Mouse (Mus musculus): Measurements from ENCODE around the gene Abcb1b. TPM values are rescaled to one million over a fixed set of nuclear protein-coding genes. Genes with fewer than 3 reads are reported as not detected.
A peak's percentile ranks its signal among the peaks of the same experiment; 100 is the strongest.

The Abcb1b gene
- 0.40 and 0.43 TPM in 2 replicates for polyA plus RNA-seq (2015; fragmentation: Nextera tagmentation; extraction: Ambion mirVana)

DNA sequence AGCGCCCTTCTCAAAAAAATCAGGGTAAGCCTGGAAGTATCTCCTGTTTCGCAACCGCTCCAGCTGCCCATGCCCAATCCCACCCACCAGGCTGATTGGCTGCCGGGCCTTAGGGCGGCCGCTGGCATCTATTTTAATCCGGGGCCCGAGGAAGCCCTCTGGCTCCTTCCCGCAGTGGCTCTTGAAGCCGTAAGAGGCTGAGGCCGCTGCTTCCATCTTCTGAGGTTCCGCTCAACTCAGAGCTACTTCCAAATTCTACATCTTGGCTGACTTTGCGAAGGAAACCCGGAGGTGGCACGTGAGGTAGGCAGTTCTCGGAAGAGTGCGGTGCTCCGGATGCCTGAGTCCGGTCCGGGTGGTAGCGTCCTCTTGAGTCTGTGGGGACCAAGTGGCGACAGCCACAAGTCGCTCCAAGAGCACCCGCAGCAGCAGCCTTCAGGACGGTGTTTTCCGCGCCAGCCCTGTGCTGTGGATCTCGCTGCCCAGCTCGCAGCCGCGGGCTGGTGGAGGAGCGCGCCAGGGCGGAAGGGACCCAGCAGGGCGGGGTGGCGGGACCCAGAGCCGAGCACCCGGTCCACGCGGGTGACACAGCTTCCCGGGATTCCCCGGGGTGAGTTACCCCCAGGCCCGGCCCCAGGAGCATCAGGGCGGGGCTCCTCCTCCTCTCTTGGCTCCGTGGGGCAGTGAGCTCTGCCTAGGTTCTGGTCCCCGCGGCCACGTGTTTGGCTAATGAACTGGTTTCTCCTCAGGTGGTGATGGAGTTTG, at the start of gene Abcb1b:
TSS of gene Abcb1b (plus strand) at position 161 of the 765 bp plus-strand sequence.
- H3K4me3 ChIP-seq (replicated peaks) = peak within 1 kb of the TSS; percentile 51
- peak within 1 kb of the TSS; percentile 79 for H3K4me2 ChIP-seq
- WGBS (ENCODE audit: insufficient replicate concordance) = under 1% methylated on average over 48 of the region's 48 CpGs
- no peak within 1 kb of the TSS for H3K27ac ChIP-seq (replicated peaks)
- peak; percentile 37; the same call in 1 of the 2 replicates for ATAC-seq (ENCODE audit: insufficient read depth)
- H3K4me1 ChIP-seq (replicated peaks) = peaks cover 7% of the 10 kb centered on the region; the same call in 1 of the 2 replicates
- H3K27me3 ChIP-seq = peaks cover 24% of the 10 kb centered on the region
- no peaks in the 10 kb centered on the region for H3K36me3 ChIP-seq (replicated peaks)
- no peaks in the 10 kb centered on the region for H3K9me3 ChIP-seq (replicated peaks)
- no peak within 1 kb of the TSS for H3K9ac ChIP-seq

DNA sequence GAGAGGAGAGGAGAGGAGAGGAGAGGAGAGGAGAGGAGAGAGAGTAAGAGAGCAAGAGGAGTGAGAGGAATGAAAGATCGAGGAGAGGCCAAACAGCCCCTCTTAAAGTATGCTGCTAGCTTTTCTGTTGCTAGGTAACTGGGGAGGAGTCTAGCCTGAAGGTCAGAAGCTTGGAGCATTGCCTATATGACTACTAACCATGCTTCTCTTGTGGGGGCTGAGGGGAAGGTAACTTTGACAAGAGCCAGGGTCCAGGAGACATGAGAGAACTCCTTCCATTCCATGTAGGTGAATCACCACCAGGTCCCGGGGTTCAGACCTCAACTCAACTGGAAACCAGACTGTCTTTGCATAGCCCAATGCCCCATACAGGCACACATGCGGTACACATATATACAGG, 25.1 kb upstream of the Abcb1b start:
- H3K9me3 ChIP-seq (replicated peaks) = no peaks in the 10 kb centered on the region
- H3K4me2 ChIP-seq = no peak overlapping the region
- no peak overlapping the region for H3K4me3 ChIP-seq (replicated peaks)
- ATAC-seq (ENCODE audit: insufficient read depth) = no peak
- 46% methylated on average over 3 of the region's 3 CpGs for WGBS (ENCODE audit: insufficient replicate concordance)
- H3K27ac ChIP-seq (replicated peaks) = no peak overlapping the region
- H3K4me1 ChIP-seq (replicated peaks) = no peaks in the 10 kb centered on the region
- H3K27me3 ChIP-seq = no peaks in the 10 kb centered on the region
- no peaks in the 10 kb centered on the region for H3K36me3 ChIP-seq (replicated peaks)
- H3K9ac ChIP-seq = no peak overlapping the region

DNA sequence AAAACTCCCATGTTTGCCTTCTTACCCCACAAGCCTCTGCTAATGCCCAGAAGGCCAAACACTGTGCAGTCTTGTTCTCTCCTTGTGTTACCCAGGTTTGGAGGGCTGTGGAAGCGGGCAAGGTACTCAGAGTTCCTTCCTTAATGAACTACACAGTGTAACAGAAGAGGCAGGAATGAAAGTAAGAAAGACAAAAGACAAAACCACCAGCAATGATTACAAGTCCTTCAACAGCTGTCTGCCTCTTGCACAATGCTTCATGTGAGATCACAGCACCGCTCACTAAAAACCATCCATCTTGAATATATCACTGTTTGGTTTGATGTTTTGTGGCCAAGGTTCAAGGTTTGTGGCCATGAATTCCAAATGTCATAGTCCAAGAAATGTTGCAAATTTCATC, 19.6 kb upstream of the Abcb1b start:
- Histone ChIP-seq H3K27ac (replicated peaks) (no peak overlapping the region), H3K9ac (no peak overlapping the region), H3K4me3 (replicated peaks) (no peak overlapping the region), H3K27me3 (no peaks in the 10 kb centered on the region), H3K4me2 (no peak overlapping the region), H3K36me3 (replicated peaks) (no peaks in the 10 kb centered on the region), H3K4me1 (replicated peaks) (no peaks in the 10 kb centered on the region), H3K9me3 (replicated peaks) (no peaks in the 10 kb centered on the region)
- 58% methylated on average over 2 of the region's 2 CpGs for WGBS (ENCODE audit: insufficient replicate concordance)
- no peak for ATAC-seq (ENCODE audit: insufficient read depth)

DNA sequence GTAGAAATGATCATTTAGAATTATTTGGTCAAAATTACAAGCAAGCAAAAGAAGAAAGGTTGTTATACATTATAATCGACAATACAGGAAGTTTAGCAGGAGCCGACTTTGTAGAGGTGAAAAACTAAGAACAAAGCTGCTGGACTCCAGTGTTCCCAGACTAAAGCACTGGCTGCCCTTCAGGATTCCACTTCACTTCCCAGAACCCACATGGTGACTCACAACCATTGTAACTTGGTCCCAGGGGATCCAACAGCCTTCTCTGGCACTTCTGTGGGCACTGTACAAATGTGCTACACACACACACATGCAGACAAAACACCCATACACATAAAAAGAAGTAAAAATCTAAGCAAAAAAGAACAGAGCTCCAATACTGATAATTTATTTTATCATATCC, 19.2 kb upstream of the Abcb1b start:
- H3K9me3 ChIP-seq (replicated peaks) = no peaks in the 10 kb centered on the region
- H3K4me2 ChIP-seq = no peak overlapping the region
- no peaks in the 10 kb centered on the region for H3K27me3 ChIP-seq
- no peak for ATAC-seq (ENCODE audit: insufficient read depth)
- H3K27ac ChIP-seq (replicated peaks) = no peak overlapping the region
- WGBS (ENCODE audit: insufficient replicate concordance) = 73% methylated on average over 2 of the region's 2 CpGs
- H3K4me3 ChIP-seq (replicated peaks) = no peak overlapping the region
- no peaks in the 10 kb centered on the region for H3K4me1 ChIP-seq (replicated peaks)
- H3K9ac ChIP-seq = no peak overlapping the region
- H3K36me3 ChIP-seq (replicated peaks) = no peaks in the 10 kb centered on the region

DNA sequence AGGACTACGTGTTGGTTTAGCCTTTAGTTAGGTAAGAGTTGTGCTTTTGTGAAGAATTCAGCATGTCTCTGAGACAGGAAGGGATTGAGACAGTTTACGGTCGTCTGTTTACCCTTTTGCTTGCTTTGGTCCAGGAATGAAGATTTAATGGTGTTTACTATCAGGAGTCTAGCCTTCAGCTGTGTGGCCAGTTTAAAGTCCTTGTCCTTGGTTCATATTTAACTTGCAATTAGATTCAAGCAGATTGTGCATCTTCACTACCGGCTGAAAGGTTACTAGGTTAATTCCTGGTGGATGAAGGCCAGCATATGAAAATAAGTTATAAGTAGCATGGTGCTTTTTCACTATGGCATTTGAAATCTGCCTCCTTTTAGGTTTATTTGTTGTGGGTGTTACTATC, 5.7 kb upstream of the Abcb1b start:
- Histone ChIP-seq H3K9me3 (replicated peaks) (no peaks in the 10 kb centered on the region), H3K36me3 (replicated peaks) (no peaks in the 10 kb centered on the region), H3K4me1 (replicated peaks) (no peaks in the 10 kb centered on the region), H3K4me3 (replicated peaks) (no peak overlapping the region), H3K27ac (replicated peaks) (no peak overlapping the region), H3K4me2 (no peak overlapping the region), H3K27me3 (peaks cover 7% of the 10 kb centered on the region; the same call in 1 of the 2 replicates), H3K9ac (no peak overlapping the region)
- ATAC-seq (ENCODE audit: insufficient read depth) = no peak
- WGBS (ENCODE audit: insufficient replicate concordance) = 53% methylated on average over 4 of the region's 4 CpGs

DNA sequence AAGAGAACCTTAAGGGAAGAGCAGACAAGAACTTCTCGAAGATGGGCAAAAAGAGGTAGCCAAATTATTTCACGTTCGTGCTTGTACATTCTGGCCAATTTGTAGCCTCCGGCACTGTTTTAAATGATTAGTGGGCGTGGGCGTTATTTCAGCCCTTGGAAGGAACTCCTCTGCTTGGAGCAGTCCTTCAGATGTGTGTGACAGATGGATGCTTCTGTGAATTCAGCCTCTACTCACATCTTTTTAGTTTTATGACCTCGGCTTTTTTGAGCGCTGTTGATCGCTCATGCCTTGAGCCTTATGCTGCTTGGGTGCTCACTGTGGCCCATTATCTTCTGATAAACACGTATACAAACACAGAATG, 787 bp downstream of the Abcb1b start:
- no peak overlapping the region for H3K9ac ChIP-seq

DNA sequence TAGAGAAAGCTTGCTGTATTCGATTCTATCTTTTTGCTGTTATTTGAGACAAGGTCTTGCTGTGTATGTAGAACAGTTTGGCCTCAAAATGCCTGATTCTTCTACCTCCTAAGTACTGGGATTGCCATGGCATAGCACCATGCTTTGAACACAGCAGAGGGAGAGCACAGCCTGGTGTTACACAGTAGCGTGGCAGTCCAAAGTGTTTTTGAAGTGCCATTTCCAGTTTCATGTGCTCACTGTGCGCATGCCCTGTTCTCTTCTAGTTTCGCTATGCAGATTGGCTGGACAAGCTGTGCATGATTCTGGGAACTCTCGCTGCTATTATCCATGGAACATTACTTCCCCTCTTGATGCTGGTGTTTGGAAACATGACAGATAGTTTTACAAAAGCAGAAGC, 7.8 kb downstream of the Abcb1b start:
- Histone ChIP-seq H3K4me3 (replicated peaks) (no peak overlapping the region), H3K4me1 (replicated peaks) (no peaks in the 10 kb centered on the region), H3K9ac (no peak overlapping the region), H3K27me3 (no peaks in the 10 kb centered on the region), H3K4me2 (no peak overlapping the region), H3K27ac (replicated peaks) (no peak overlapping the region), H3K36me3 (replicated peaks) (no peaks in the 10 kb centered on the region), H3K9me3 (replicated peaks) (no peaks in the 10 kb centered on the region)
- ATAC-seq (ENCODE audit: insufficient read depth) = no peak
- WGBS (ENCODE audit: insufficient replicate concordance) = 62% methylated on average over 5 of the region's 5 CpGs

More for the DNA sequence above, 787 bp downstream of the Abcb1b start:
- Histone ChIP-seq H3K36me3 (replicated peaks) (no peaks in the 10 kb centered on the region), H3K9me3 (replicated peaks) (no peaks in the 10 kb centered on the region), H3K27me3 (peaks cover 24% of the 10 kb centered on the region), H3K27ac (replicated peaks) (no peak overlapping the region), H3K4me3 (replicated peaks) (peak overlapping the region; percentile 51), H3K4me1 (replicated peaks) (peaks cover 7% of the 10 kb centered on the region; the same call in 1 of the 2 replicates), H3K4me2 (peak overlapping the region; percentile 79)
- 23% methylated on average over 10 of the region's 10 CpGs for WGBS (ENCODE audit: insufficient replicate concordance)
- no peak for ATAC-seq (ENCODE audit: insufficient read depth)

DNA sequence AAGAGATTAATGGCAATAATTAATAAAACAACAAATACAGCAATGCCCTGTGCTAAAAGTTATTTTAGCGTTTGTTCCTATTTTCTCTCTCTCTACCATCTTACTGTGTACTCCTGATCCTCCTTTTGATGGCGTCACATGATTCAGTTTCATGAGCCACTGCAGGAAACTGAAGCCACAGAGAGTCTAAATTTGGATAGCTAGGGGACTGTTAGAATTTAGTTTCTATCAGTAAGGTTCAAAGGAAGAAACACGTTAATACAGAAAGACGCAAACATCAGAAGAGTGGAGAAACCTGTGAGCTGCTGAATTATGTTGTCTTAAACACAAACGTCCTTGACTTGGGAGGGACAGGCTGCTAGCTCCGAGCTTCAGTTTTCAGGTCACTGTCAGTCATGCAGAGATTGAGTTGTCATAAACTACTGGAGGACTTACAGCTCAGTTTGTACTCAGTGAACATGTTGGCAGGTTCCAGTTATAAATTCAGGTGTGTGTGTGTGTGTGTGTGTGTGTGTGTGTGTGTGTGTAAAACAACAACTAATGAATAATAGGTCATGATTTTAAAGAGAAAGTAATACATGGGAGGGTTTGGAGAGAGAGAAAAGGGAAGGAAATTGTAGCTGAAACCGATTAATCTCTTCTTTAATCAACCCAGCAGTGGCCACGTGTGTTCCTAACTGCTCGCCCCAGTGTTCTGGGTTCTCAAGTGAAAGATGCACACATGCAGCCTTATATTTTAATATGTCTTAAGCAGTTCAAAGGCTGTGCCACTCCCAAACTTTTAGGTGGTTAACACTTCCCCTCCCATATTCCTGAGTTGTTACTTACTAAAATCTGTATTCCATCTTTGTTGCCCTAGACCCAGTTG, 9.4 kb downstream of the Abcb1b start:
- H3K9ac ChIP-seq = no peak overlapping the region
- ATAC-seq (ENCODE audit: insufficient read depth) = no peak
- H3K9me3 ChIP-seq (replicated peaks) = no peaks in the 10 kb centered on the region
- WGBS (ENCODE audit: insufficient replicate concordance) = 21% methylated on average over 9 of the region's 9 CpGs
- H3K4me2 ChIP-seq = no peak overlapping the region
- H3K4me3 ChIP-seq (replicated peaks) = no peak overlapping the region
- H3K36me3 ChIP-seq (replicated peaks) = no peaks in the 10 kb centered on the region
- H3K27ac ChIP-seq (replicated peaks) = no peak overlapping the region
- H3K27me3 ChIP-seq = no peaks in the 10 kb centered on the region
- no peaks in the 10 kb centered on the region for H3K4me1 ChIP-seq (replicated peaks)

DNA sequence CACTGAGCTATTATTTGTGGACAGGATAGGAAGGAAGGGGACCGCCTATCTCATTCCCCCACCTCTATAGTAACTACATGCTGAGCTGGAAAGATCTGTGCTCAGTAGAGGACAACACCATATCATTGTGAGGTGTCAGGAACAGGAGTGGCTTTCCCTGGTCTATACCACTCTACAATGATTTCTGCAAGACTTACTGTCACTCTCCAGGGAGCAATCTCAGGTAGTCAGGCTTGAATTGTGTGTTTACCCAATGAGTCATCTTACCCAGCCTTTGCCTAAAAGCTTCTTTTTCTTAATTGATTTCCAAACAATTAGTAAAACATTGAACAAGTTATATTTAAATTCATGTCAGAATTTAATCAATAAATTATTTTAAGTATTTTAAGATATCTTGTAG, 15.9 kb downstream of the Abcb1b start:
- ATAC-seq (ENCODE audit: insufficient read depth) = no peak
- H3K4me2 ChIP-seq = no peak overlapping the region
- H3K9me3 ChIP-seq (replicated peaks) = no peaks in the 10 kb centered on the region
- H3K4me3 ChIP-seq (replicated peaks) = no peak overlapping the region
- 33% methylated on average over 1 of the region's 1 CpGs for WGBS (ENCODE audit: insufficient replicate concordance)
- H3K36me3 ChIP-seq (replicated peaks) = no peaks in the 10 kb centered on the region
- no peak overlapping the region for H3K9ac ChIP-seq
- H3K4me1 ChIP-seq (replicated peaks) = no peaks in the 10 kb centered on the region
- H3K27me3 ChIP-seq = no peaks in the 10 kb centered on the region
- no peak overlapping the region for H3K27ac ChIP-seq (replicated peaks)

DNA sequence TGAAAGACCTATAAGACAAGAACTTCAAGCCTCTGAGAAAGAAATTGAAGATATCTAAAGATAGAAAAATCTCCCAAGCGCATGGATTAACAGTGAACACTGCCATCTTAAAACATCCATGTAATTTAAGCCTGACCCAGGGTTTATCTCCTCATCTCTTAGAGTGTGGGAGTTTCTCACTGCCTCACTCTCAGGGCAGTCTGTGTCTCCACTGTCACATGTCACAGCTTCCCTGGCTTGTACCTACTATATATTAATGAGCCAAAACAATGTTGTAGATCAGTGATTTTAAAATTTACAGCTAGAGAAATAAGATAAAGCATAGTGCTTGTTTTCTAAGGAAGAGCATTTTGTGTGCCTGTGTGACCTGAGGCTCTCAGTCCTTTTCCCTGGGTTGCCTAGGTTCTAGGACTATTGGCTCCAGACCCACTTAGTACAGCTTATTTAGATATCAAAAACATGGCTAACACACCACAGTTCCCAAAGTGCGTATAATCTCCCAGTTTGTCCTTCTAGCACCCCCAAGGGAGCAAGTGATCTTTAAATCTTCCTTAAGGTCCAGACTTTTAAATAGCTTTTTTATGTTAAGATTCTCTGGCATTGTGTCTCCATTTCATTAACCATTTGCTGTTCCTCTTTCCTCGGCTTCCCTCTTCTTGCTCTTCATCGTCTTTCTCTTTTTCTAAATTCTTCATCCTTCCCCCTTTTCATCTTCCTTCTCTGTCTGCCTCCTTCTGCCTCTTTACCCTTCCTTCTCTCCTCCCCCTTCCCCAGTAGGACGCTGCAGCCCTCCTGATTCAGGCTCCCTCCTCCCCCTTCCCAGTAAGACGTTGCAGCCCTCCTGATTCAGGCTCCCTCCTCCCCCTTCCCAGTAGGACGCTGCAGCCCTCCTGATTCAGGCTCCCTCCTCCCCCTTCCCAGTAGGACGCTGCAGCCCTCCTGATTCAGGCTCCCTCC, 22.0 kb downstream of the Abcb1b start:
- no peaks in the 10 kb centered on the region for H3K27me3 ChIP-seq
- no peak overlapping the region for H3K27ac ChIP-seq (replicated peaks)
- WGBS (ENCODE audit: insufficient replicate concordance) = 14% methylated on average over 8 of the region's 8 CpGs
- no peak overlapping the region; the same call in 1 of the 2 replicates for H3K4me2 ChIP-seq
- no peak overlapping the region for H3K9ac ChIP-seq
- no peaks in the 10 kb centered on the region for H3K9me3 ChIP-seq (replicated peaks)
- no peaks in the 10 kb centered on the region for H3K4me1 ChIP-seq (replicated peaks)
- no peaks in the 10 kb centered on the region for H3K36me3 ChIP-seq (replicated peaks)
- H3K4me3 ChIP-seq (replicated peaks) = no peak overlapping the region
- no peak for ATAC-seq (ENCODE audit: insufficient read depth)

Data from liver, embryonic 15.5 days (tissue).